Mouse (Mus musculus): ENCODE data around the gene Vsnl1.

DNA sequence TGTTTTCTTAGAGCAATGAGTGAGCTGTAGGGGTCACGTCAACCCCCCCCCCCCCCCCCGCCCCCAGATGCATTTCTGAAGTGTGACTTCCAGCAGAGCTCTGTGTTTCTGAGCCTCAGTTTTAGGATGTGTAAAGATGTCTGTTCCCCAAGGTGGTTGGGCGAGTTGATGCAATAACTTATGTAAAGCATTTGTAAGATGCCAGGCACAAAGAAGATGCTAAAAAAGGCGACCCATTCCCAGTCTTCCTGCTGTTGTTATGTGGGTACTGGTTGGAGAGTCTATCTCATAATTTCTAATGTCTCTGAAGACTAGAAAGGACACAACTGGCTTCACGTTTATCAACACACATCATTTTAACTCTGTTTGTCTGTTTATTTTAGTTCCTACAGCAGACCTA is 86.5 kb downstream of the Vsnl1 start:
- TF ChIP-seq CTCF (IDR thresholded peaks at IDR 0.05), result no peak
- no peak for TF ChIP-seq EP300 (IDR thresholded peaks at IDR 0.05)
